Mouse (Mus musculus) left cerebral cortex, adult 2 months (tissue): ENCODE measurements around the gene Vps51. TPM values are rescaled to one million over a fixed set of nuclear protein-coding genes. Genes with fewer than 3 reads are reported as not detected.
"Not testable (repeated sequence)": the region's sequence is repeated elsewhere in the genome, so short reads cannot be mapped to it uniquely, and the experiment has no call there.

Experiments
- DNase-seq, 2 experiments: peaks; one replicate each; pipeline ENCODE4 v3.0.0; 2021 to 2022; ENCODE audit warnings: low spot score in 2 of 2, mixed read lengths in 1 of 2; ENCODE audit errors: extremely low spot score in 1 of 2
- H3K27ac ChIP-seq: fragments of 200-600 bp; 2 replicates; pipeline ENCODE4 v1.8.1; 2022
- H3K4me3 ChIP-seq: fragments of 200-600 bp; 2 replicates; pipeline ENCODE4 v1.8.1; 2022
- CTCF ChIP-seq: fragments of 200-600 bp; IDR thresholded peaks from 2 replicates; pipeline ENCODE4 v1.8.1; 2022; ENCODE audit warnings: antibody characterized with exemption, mild to moderate bottlenecking, moderate library complexity
- intact Hi-C: fragments of 180-260 bp; cut with DNase I; formaldehyde crosslinking; loops from one replicate; pipeline ENCODE4 v1.15.1; 2025
- total RNA-seq, 2 experiments: library from RNA; stranded (reverse); gene quantifications; 2 replicates each; pipeline ENCODE4 v1.2.3; 2021

Vps51 gene
- total RNA-seq, 2 experiments from 2014 or later: 85.3 to 101 TPM

DNA sequence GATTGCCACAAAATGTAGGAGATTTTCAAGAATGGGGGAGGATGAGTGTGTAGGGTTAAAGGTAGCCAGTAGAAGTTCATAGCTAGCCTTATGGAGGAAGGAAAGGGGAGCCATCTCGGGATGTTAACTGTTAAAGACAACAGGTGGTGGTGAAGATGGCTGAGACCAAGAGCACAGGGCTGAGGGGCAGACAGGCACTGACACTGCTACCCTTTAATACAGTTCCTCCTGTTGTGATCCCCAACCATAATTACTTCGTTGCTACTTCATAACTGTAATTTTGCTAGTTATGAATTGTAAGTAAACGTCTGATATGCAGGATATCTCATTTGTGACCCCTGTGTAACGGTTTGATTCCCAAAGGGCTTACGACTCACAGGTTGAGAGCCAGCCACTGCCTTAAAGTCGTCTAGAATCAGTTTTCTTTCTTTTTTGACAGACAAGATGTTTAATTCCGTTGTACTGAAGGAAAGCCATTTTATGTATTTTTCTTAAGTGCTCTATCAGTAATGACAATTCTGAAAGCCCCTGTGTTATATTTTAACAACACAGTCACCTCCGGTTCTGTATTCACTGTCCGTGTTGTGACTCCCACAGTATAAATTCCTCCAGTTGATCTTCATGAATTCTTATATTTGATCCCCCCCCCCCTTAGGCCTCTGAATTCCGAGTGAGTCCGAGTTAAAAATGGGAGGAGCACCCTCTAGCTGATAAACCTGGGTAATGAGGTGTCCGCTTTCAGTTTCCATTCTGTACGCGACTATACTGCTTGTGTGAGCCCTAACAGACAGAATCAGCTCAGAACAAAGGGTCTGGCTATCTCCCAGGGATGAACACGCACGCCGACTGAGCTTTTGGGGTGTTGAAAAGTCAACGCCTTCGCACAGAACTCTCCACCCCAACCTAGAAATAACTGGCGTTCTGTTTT, 31.4 kb downstream of the Vps51 start:
- DNase-seq: no peak
- intact Hi-C loops: loop anchor here (1.0 to 10.0 kb wide), 4 partner anchors 32 to 261 kb away; partner anchors contain the start of genes Pola2, Snx15 and Vps51
- TF ChIP-seq CTCF: no peak; the same call in none of the 2 replicates
- Histone ChIP-seq H3K4me3 (peak overlapping the region; percentile 64), H3K27ac (peak overlapping the region; percentile 99)

DNA sequence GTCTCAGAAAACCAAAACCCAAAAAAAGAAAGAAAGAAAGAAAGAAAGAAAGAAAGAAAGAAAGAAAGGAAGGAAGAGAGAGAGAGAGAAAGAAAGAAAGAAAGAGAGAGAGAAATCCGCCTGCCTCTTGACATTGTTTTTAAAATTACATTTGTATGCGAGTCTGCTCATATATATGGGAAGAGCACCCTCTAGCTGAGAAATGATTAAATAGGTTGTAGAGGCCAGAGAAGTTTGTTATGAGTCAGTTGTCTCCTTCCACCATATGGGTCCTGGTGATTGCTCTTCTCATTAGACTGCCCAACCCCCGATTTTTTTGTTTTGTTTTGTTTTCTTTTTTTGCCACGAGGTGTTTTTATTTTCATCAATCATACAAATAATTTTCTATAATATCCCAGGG, 32.9 kb downstream of the Vps51 start:
- DNase-seq, H3K27ac ChIP-seq, H3K4me3 ChIP-seq: not testable (repeated sequence)
- TF ChIP-seq CTCF: peak; percentile 46
- intact Hi-C loops: loop anchor here (10.0 kb wide), 1 partner anchor 259 kb away; no protein-coding TSS in a partner anchor

DNA sequence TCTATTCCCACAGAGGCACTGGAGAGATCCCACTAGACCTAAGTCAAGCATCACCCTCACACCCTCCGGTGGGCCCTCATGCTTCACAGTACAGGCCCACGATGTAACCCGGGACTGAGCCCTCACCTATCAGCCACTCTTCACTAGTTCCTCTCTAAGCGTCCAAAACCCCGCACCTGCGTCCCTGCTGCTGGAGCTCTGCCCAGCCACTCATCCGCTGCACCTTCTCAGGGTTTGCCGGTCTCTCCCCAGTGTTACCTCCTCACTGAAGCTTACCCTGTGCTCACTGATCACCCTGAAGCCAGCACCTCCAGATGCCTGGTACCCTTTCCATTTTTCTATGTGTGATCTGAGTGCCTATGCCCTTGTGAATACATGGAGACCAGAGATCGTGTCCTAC, 34.7 kb downstream of the Vps51 start:
- no peak for DNase-seq
- no peak overlapping the region for H3K27ac ChIP-seq
- intact Hi-C loops: loop anchor here (10.0 kb wide), 1 partner anchor 257 kb away; no protein-coding TSS in a partner anchor
- H3K4me3 ChIP-seq: no peak overlapping the region
- TF ChIP-seq CTCF: no peak

DNA sequence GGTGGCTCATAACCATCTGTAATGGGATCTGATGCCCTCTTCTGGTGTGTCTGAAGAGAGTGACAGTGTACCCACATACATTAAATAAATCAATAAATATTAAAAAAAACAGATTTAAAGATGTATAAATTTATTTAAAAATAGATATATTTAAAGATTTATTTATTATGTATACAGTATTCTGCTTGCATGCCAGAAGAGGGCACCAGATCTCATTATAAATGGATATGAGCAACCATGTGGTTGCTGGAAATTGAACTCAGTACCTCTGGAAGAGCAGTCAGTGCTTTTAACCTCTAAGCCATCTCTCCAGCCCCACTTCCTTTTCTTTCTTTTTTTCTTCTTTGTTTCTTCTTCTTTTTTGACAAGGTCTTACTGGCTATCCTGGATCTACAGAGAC, 37.0 kb downstream of the Vps51 start:
- H3K4me3 ChIP-seq: no peak overlapping the region
- H3K27ac ChIP-seq: no peak overlapping the region
- TF ChIP-seq CTCF: peak; percentile 28
- DNase-seq: no peak
- intact Hi-C loops: loop anchor here (10.0 kb wide), 1 partner anchor 255 kb away; no protein-coding TSS in a partner anchor

DNA sequence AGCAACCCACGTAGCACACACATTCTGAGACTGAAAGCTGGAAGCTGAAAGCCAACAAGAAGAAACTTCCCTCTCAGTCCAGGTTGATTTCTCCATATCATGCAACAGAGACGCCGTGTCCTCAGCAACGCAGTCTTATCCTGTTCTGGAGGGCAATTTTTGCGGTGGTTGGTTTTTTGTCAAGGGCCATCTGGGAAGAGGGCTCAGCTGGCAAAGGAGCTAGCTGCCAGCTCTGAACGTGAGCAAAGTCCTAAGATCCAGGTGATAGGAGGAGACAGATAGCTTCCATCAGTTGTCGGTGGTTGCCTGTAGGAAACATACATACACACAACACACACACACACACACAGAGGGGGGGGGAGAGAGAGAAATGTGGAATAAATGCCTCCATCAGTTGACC, 38.7 kb downstream of the Vps51 start:
- Histone ChIP-seq H3K27ac (no peak overlapping the region), H3K4me3 (no peak overlapping the region)
- TF ChIP-seq CTCF: no peak
- no peak for DNase-seq
- intact Hi-C loops: no loop called here

DNA sequence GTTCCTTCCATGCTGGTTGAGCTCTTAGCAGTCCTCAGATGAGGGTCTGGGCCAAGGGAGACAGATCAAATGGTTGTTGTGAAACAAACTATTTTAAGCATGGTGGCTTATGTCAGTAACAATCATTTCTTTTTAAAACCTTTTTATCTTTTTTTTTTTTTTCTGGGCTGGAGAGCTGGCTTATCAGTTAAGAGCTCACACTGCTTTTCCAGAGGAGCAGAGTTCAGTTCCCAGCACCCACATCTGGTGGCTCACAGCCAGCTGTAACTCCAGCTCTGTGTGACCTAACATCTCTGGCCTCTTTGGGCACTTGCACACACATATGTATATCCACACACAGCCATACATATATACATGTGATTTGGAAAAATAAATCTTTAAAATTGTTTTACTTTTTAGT, 39.3 kb downstream of the Vps51 start:
- H3K4me3 ChIP-seq: no peak overlapping the region
- TF ChIP-seq CTCF: no peak
- intact Hi-C loops: no loop called here
- H3K27ac ChIP-seq: no peak overlapping the region
- no peak for DNase-seq

DNA sequence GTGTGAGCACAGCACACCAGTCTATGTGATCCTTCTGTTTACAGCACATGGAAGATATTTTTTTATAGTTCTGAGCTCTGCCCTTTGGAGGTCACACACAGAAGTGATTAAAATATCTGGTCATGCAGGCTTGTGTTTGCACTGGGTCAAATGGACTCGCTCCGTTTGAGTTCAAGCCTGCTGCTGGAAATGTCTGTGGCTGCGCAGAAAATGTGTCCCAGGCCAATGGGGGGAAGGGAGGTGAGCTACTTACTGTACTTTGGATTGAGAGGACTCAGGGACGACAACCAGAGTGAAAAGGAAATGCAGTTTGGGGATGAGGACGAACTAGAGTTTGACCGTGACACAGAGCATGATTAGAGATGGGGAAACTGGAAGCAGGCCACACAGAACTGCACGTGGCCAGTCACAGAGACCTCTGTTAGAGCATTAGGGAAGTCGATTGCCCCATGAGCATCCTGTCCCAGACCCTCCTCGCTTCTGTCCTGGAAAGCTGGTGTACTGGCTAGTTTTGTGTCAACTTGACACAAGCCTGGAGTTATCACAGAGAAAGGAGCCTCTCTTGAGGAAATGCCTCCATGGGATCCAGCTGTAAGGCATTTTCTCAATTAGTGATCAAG, 41.0 kb downstream of the Vps51 start:
- DNase-seq: no peak
- TF ChIP-seq CTCF: no peak
- intact Hi-C loops: no loop called here
- Histone ChIP-seq H3K4me3 (no peak overlapping the region), H3K27ac (no peak overlapping the region)

DNA sequence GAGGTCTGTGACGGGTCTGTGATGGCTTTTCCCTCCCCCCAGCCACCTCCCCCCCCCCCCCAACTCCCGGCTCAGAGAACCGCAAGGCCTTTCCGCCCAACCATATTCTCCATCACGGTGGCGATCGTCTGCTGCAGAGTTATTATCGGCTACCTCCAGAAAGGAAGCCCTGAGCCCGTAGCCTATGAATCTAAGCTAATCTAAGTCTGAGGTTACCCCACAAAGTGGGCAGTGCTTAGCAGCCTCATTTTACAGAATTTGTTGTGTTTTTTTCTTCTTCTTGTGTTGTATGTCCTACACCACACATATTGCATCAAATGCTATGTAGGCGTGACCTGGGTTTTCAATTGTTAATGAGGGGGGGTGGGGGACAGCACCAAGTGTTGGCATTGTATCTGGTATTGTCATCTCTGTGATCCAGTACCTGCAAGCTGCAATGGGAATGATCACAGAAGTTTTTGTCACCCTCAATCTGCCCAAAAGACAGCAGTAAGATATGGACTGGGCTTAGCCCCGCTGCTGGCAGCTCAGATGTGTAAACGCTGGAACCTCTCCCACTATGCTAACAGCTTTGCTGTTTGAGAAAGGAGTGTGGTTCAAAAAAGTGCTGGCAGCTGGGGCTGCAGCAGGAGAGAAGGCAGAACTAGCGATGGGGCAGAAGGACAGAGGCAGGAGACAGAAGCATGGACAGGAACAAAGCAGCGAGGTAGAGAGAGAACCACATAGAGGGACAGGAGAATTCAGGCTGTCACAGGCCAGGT, 46.3 kb downstream of the Vps51 start:
- Histone ChIP-seq H3K4me3 (no peak overlapping the region), H3K27ac (no peak overlapping the region)
- intact Hi-C loops: no loop called here
- TF ChIP-seq CTCF: no peak
- no peak for DNase-seq

DNA sequence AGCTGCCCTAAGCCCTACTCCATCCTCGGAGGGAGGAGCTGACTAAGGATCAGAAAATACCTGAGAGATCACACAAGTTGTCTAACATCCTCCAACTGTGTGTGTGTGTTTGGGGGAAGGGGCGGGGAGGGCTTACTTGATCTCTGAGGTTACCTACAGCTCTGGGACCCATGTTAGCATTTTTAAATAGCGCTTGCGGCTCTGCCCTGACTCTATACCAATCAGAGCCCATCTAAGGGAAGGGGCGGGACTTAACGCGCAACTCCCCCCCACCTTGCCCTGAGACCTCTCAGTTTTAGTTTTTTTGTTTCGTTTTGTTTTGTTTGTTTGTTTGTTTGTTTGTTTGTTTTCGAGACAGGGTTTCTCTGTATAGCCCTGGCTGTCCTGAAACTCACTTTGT, 47.6 kb downstream of the Vps51 start:
- DNase-seq: no peak
- Histone ChIP-seq H3K4me3 (no peak overlapping the region), H3K27ac (no peak overlapping the region)
- intact Hi-C loops: no loop called here
- no peak for TF ChIP-seq CTCF

DNA sequence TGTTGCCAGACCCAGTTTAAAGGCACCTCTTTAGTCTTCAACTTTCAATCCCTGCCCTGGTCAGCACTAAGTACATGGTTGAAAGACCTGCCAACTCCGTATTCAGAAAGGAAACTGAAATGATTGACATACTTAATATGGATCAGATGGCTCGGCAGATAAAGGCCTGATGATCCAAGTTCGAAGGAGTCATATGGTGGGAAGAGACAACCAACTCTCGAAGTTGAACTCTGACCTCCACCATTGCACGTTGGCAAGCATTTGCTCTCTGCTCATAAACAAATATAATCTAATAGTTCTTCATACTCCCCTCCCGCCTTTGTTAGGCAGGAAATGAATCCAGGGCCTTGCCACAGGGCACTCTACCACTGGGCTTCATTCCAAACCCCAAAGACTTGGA, 48.0 kb downstream of the Vps51 start:
- intact Hi-C loops: no loop called here

DNA sequence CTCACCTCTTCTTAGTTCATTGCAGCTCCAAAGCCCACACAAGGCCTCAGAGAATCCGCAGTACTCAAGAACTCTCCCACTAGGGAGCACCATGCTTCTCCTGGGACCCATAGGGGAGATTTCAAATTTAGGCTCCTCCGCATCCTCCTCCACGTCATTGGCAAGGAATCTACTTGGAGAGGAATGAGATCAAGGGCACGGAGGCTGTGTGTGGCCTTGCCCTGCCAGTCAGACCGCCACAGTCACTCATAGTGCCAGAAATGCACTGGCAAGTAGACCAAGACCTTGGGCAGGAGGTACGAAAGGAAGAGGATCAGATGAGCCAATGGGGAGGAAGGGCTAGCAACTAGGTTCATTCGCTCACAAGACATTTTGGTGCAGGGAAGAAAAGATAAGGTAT, 53.1 kb downstream of the Vps51 start:
- no peak overlapping the region for H3K27ac ChIP-seq
- no peak for TF ChIP-seq CTCF
- H3K4me3 ChIP-seq: no peak overlapping the region
- DNase-seq: no peak
- intact Hi-C loops: no loop called here

More for the DNA sequence above, 48.0 kb downstream of the Vps51 start:
- TF ChIP-seq CTCF: no peak
- Histone ChIP-seq H3K4me3 (no peak overlapping the region), H3K27ac (no peak overlapping the region)
- DNase-seq: no peak

DNA sequence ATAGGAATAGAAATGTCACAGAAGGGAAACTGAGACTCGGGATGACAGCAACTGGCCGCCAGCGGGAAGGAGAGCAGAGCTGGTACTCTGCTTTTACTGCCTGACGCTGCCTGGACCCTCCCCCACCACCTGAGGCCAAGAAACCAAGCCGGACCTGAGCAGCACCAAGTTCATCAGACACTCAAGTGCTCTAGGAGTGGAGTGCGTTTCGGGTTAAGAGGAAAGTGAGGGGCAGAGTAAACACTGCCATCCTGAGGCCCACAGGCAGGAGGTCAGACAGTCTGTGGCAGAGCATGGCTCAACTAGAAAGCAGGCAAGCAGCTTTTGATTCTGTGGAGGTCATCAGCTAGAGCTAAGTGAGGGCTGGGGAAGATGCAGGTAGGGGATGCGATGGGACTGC, 54.0 kb downstream of the Vps51 start:
- DNase-seq: no peak
- Histone ChIP-seq H3K4me3 (no peak overlapping the region), H3K27ac (no peak overlapping the region)
- no peak for TF ChIP-seq CTCF
- intact Hi-C loops: no loop called here
